Mouse (Mus musculus) spleen, adult 2 months (tissue): ENCODE results near the gene Rere. TPM values are rescaled to one million over a fixed set of nuclear protein-coding genes. Genes with fewer than 3 reads are reported as not detected.

Experiments used
- DNase-seq, 2 experiments: peaks; one replicate each; pipeline versions ENCODE4 v3.0.0 to v3.0.0-alpha.2; 2012 to 2021; ENCODE audit warnings: low spot score in 2 of 2, low read depth in 1 of 2
- H3K27ac ChIP-seq: fragments of 200-500 bp; 2 replicates; pipeline ENCODE4 v1.5.1; 2012; ENCODE audit warnings: low read length, inconsistent platforms; ENCODE audit not compliant: insufficient read depth
- H3K27me3 ChIP-seq: fragments of 200-500 bp; 2 replicates; pipeline ENCODE4 v1.6.1; 2012; ENCODE audit warnings: mild to moderate bottlenecking, moderate library complexity, low read length, inconsistent platforms; ENCODE audit not compliant: control insufficient read depth, insufficient read depth
- H3K36me3 ChIP-seq: fragments of 200-500 bp; 2 replicates; pipeline ENCODE4 v1.6.1; 2012; ENCODE audit warnings: mild to moderate bottlenecking, low read length, inconsistent platforms; ENCODE audit not compliant: control insufficient read depth, insufficient read depth
- H3K4me1 ChIP-seq: fragments of 200-500 bp; 2 replicates; pipeline ENCODE4 v1.6.1; 2011; ENCODE audit warnings: inconsistent platforms; ENCODE audit not compliant: control insufficient read depth, insufficient read depth, insufficient read length
- H3K4me3 ChIP-seq: fragments of 200-500 bp; 2 replicates; pipeline ENCODE4 v1.5.1; 2011; ENCODE audit warnings: mild to moderate bottlenecking, inconsistent platforms; ENCODE audit not compliant: insufficient read depth, insufficient read length; ENCODE audit errors: extremely low read depth
- CTCF ChIP-seq: fragments of 200-500 bp; IDR thresholded peaks from 2 replicates; pipeline ENCODE4 v1.5.1; 2011; ENCODE audit warnings: mild to moderate bottlenecking, inconsistent platforms; ENCODE audit not compliant: insufficient read depth, insufficient read length, insufficient replicate concordance; ENCODE audit errors: extremely low read depth
- POLR2A ChIP-seq: fragments of 200-500 bp; IDR thresholded peaks from 2 replicates; pipeline ENCODE4 v1.6.1; 2011; ENCODE audit warnings: low read depth, low read length, inconsistent platforms
- WGBS: fragments of 180-500 bp; shearing (Covaris S2); methylation state at CpG from one replicate; pipeline ENCODE4 v1.1.7; 2018; 5-methylcytosine and 5-hydroxymethylcytosine counted together
- polyA plus RNA-seq: library from polyadenylated mRNA; depleted of rRNA; stranded (reverse); fragments of >200 nt; gene quantifications from 2 replicates; pipeline ENCODE4 v1.2.3, GENCODE M21; 2012

The Rere gene
- polyA plus RNA-seq, 1 experiment = 66.2 TPM

DNA sequence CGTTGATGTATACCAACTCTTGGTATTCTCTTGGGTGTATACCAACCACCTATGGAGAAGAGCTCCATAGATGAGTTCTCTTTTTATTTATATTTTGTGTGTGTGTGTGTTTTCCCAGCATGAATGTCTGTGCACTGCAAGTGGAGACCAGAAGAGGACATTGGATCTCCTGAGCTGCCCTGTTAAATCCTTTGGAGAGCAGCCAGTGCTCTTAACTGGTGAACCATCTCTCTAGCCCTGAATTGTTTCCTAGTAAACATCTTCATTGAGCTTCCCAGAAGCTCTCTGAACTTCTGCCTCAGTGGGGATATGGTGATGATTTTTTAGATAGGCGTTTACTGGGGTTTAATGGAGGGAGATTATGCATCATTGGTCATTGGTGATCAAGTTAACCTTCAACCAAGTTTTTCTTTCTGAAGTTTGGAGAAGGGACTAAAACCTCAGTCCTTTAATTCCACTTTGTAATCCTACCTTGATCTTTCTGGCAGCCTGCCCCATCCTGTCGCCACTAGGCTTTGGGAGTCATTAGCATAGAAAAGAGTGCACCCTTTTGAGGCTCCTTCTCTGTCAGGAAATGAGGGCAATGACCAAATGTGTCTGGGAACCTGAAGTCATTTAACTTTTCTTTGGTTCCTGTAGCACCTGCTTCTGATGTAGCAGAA is 309.3 kb downstream of the Rere start:
- Histone ChIP-seq H3K36me3 (no peaks in the 10 kb centered on the region), H3K27ac (no peak overlapping the region), H3K27me3 (no peaks in the 10 kb centered on the region), H3K4me3 (no peak overlapping the region), H3K4me1 (peaks cover 24% of the 10 kb centered on the region)
- WGBS = 75% methylated on average over 3 of the region's 3 CpGs
- TF ChIP-seq POLR2A (no peak), CTCF (no peak)
- DNase-seq = no peak

DNA sequence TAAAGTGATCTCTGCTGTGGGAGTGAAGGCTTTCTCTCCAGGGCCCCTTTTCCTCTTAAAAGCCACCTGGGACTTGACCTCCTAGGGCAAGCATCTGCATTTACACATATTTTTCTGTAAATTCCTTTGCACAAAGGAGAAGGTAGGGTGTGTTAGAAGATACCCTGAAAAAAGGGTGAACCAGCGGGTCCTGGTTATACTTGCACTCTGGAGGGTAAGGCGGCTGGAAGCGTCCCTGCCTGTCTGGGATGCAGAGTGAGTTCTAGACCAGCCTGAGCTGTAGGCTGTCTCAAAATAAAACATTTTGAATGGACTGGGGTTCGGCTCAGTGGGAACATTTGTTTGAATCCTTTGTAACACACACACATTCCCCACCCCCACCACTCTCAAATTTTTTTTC is 310.2 kb downstream of the Rere start:
- H3K36me3 ChIP-seq = no peaks in the 10 kb centered on the region
- H3K4me3 ChIP-seq = no peak overlapping the region
- WGBS = 90% methylated on average over 4 of the region's 4 CpGs
- TF ChIP-seq CTCF (no peak), POLR2A (no peak)
- H3K27me3 ChIP-seq = no peaks in the 10 kb centered on the region
- no peak overlapping the region for H3K27ac ChIP-seq
- peaks cover 28% of the 10 kb centered on the region for H3K4me1 ChIP-seq
- DNase-seq = no peak

DNA sequence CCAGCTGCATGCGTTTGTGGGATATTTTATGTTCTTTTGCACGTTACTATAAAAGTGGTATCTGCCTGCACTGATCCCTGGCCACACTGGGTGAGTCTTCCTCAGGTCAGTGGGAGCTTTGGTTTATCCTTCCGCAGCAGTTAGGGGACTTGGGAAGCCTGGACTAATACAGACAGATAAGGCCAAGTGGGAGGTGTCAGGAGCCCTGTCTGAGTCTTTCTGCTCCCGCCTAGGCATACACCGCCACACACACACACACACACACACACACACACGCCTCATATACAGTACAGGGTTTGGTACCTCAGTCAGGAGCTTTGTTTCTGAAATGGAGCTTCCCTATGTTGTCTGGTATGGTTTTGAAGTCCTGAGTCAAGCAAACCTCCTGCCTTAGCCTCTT is 310.6 kb downstream of the Rere start:
- Histone ChIP-seq H3K4me1 (peaks cover 25% of the 10 kb centered on the region), H3K36me3 (no peaks in the 10 kb centered on the region), H3K4me3 (no peak overlapping the region), H3K27ac (no peak overlapping the region), H3K27me3 (no peaks in the 10 kb centered on the region)
- WGBS = 89% methylated on average over 6 of the region's 6 CpGs
- TF ChIP-seq CTCF = no peak
- no peak for TF ChIP-seq POLR2A
- DNase-seq = no peak

DNA sequence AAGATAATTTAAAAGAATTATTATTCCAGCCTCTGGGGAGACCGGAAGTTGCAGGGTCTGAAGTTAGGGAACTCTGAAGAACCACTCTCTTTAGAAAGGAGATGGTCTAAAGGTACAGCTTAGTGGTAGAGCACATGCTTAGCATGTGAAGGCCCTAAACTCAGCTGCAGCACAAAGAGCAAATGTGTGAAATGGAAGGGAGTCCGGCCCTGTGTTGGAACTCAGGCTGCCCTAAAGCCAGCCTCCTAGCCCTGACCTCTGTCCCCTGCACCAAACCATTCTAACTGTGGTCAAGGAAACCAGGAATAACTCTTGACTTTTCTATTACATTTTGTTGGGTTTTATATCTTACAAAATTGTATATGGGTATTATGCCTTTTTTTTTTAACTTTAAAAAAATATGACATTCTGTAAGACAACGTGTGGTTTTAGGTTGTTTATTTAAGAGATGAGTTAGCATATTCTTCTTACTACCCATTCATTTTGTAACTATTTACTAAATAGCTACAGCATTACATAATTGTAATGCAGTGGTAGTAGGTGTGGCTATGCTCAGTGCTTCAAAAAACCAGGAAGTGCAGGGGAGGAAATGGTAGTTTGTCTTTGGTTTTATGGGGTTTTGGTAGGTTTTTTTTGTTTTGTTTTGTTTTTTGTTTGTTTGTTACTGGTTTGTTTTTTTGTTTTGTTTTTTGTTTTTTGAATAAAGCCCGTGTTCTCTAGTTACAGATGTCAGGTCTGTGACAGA is 312.2 kb downstream of the Rere start:
- WGBS = 67% methylated on average over 4 of the region's 4 CpGs
- Histone ChIP-seq H3K4me3 (no peak overlapping the region), H3K36me3 (peaks cover 2% of the 10 kb centered on the region; the same call in 1 of the 2 replicates), H3K27ac (peak overlapping the region; percentile 25), H3K4me1 (peaks cover 20% of the 10 kb centered on the region; the same call in 1 of the 2 replicates), H3K27me3 (no peaks in the 10 kb centered on the region)
- TF ChIP-seq CTCF (no peak), POLR2A (no peak)
- no peak for DNase-seq

DNA sequence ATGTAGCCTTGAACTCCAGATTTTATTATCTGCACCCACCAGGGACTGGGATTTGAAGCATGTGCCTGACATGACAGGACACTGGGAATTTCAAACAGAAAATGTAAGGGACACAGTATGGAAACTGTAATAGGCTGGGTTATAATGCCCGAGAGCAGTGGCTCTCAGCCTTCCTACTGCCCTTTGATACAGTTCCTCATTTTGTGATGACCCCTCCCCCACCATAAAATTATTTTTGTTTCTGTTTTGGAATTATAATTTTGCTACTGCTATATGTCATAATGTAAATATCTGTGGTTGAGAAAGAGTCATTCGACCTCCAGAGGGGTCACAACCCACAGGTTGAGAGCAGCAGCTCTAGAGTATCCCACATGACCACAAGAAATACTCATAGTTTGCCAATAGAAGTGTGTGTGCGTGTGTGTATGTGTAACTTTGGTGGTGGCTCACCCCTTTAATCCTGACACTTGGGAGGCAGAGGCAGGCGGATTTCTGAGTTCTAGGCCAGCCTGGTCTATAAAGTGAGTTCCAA is 312.9 kb downstream of the Rere start:
- Histone ChIP-seq H3K4me3 (no peak overlapping the region), H3K36me3 (peaks cover 5% of the 10 kb centered on the region; the same call in 1 of the 2 replicates), H3K27me3 (no peaks in the 10 kb centered on the region), H3K4me1 (peaks cover 18% of the 10 kb centered on the region; the same call in 1 of the 2 replicates), H3K27ac (no peak overlapping the region)
- TF ChIP-seq POLR2A (no peak), CTCF (no peak)
- no peak for DNase-seq
- WGBS = 72% methylated on average over 4 of the region's 4 CpGs

DNA sequence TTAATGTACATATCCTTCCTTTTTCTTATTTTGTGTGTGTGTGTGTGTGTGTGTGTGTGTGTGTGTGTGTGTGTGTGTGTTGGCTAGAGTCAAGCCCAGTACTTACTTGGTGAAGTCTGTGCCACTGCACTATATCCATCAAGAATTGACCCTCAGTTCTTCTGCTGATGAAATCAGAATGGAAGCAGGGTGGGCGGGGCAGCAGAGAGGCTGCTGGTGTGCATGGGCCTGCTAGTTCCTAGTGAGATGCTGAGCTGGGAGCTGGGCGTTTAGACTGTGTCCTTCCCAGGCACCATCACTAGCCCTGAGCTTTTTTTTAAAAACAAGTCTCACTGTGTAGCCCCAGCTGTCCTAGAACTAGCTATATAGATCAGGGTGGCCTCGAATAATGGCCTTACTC is 313.6 kb downstream of the Rere start:
- Histone ChIP-seq H3K27ac (no peak overlapping the region), H3K36me3 (peaks cover 6% of the 10 kb centered on the region; the same call in 1 of the 2 replicates), H3K4me3 (no peak overlapping the region), H3K27me3 (no peaks in the 10 kb centered on the region), H3K4me1 (peaks cover 18% of the 10 kb centered on the region; the same call in 1 of the 2 replicates)
- DNase-seq = no peak
- TF ChIP-seq POLR2A = no peak
- TF ChIP-seq CTCF = no peak
- WGBS = 72% methylated on average over 3 of the region's 3 CpGs

DNA sequence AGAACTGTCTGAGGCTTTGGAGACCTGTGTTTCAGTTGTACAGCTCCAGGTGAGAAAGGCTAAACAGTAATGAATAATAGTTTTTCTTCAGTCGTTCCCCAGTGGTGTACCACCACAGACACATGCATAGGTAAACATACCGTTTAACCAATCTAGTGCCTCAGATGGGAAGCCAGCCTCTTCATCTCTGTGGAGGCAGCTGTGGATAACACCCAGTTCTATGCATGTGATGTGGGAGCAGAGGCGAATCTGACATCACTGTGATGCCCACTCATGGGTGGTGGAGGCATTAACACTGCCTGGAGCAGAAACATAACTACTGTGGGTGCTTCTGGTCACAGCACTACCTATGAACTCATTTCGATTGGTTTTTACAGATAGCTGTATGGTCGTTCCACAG is 314.5 kb downstream of the Rere start:
- H3K36me3 ChIP-seq = peaks cover 6% of the 10 kb centered on the region; the same call in 1 of the 2 replicates
- TF ChIP-seq CTCF (no peak), POLR2A (no peak)
- H3K27me3 ChIP-seq = no peaks in the 10 kb centered on the region
- H3K4me3 ChIP-seq = no peak overlapping the region
- H3K4me1 ChIP-seq = peaks cover 18% of the 10 kb centered on the region; the same call in 1 of the 2 replicates
- H3K27ac ChIP-seq = no peak overlapping the region
- 81% methylated on average over 5 of the region's 5 CpGs for WGBS
- DNase-seq = no peak
